15 mouse cellular contexts compared by ENCODE assay signal in the genomic region with DNA sequence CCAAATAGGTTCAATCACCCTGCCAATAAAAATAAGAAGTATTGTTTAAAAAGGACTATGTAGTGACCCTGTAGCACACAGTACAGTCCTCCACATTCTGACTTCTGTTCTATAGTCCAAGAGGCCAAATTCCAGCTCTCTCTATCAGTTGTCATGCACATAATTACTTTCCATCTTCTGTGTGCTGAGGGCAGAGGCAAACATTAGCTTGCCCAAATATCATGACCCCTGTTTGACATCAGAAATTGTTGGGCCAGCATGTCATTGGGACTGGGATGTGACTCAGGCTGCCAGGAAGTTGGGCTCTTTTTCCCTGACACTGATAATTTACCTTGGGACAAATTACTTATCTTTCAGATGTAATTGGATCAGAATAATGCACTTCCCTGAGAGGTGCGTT.
A peak's percentile ranks its signal among the peaks of the same experiment; 100 is the strongest.
DNase-seq lines count a peak whose midpoint lies in the region; ATAC-seq lines count a peak whose summit lies in the region.
"Had no signal": no experiment of that assay in that cellular context is flagged by ENCODE, and none has a peak within 500 bp of the region (broad histone marks: within the 10 kb centered on the region; RNA-seq: fewer than 3 reads in every experiment).

No protein-coding gene starts in this region.

- H3K27ac ChIP-seq in intestine, embryonic 14.5 days (ENCODE audit: low read depth) = no peak overlapping the region
- H3K27ac ChIP-seq in liver, embryonic 16.5 days (ENCODE audit: low read length) = peak overlapping the region; percentile 33; the same call in 1 of the 2 replicates
- no peak overlapping the region for H3K27ac ChIP-seq in forebrain, embryonic 10.5 days
- H3K27ac ChIP-seq: hindbrain, embryonic 14.5 days had no signal

- no peak for ATAC-seq in intestine, embryonic 14.5 days (replicated peaks; ENCODE audit: low FRiP score, low TSS enrichment, low read depth)
- ATAC-seq in liver, embryonic 16.5 days (ENCODE audit: low read depth) = peak; percentile 75
- ATAC-seq: forebrain, embryonic 16.5 days had no signal

- no peaks in the 10 kb centered on the region for H3K27me3 ChIP-seq in intestine, embryonic 14.5 days (replicated peaks; ENCODE audit: control insufficient read depth, insufficient read depth, low read length)
- H3K27me3 ChIP-seq in liver, embryonic 16.5 days (ENCODE audit: control insufficient read depth, insufficient read depth, low read depth, low read length) = no peaks in the 10 kb centered on the region
- H3K27me3 ChIP-seq in forebrain, embryonic 10.5 days (ENCODE audit: poor library complexity, severe bottlenecking) = no peaks in the 10 kb centered on the region

- 58% methylated on average over 1 of the region's 1 CpGs for WGBS in intestine, embryonic 14.5 days
- WGBS in liver, embryonic 16.5 days (ENCODE audit: insufficient replicate concordance) = 61% methylated on average over 1 of the region's 1 CpGs
- 88% methylated on average over 1 of the region's 1 CpGs for WGBS in forebrain, embryonic 10.5 days

- peaks cover 22% of the 10 kb centered on the region for H3K4me1 ChIP-seq in intestine, embryonic 14.5 days (replicated peaks; ENCODE audit: control insufficient read depth, insufficient read depth, low read length)
- no peaks in the 10 kb centered on the region; the same call in none of the 2 replicates for H3K4me1 ChIP-seq in liver, embryonic 16.5 days (ENCODE audit: control insufficient read depth, low read depth, low read length)
- no peaks in the 10 kb centered on the region; the same call in 1 of the 2 replicates for H3K4me1 ChIP-seq in forebrain, embryonic 10.5 days

- H3K9me3 ChIP-seq in intestine, embryonic 14.5 days (ENCODE audit: control insufficient read depth, low read length) = no peaks in the 10 kb centered on the region
- H3K9me3 ChIP-seq in liver, embryonic 16.5 days (replicated peaks; ENCODE audit: control insufficient read depth, low read length) = no peaks in the 10 kb centered on the region
- no peaks in the 10 kb centered on the region for H3K9me3 ChIP-seq in forebrain, embryonic 10.5 days

- no peaks in the 10 kb centered on the region for H3K36me3 ChIP-seq in intestine, embryonic 14.5 days (ENCODE audit: control insufficient read depth, insufficient read depth, low read length)
- H3K36me3 ChIP-seq in liver, embryonic 16.5 days (ENCODE audit: control insufficient read depth, insufficient read depth) = no peaks in the 10 kb centered on the region
- H3K36me3 ChIP-seq in forebrain, embryonic 10.5 days (replicated peaks) = no peaks in the 10 kb centered on the region

- 0 out of 2 replicates have a peak overlapping the region, but pooled peaks have one; percentile 7 for H3K4me2 ChIP-seq in intestine, embryonic 14.5 days (ENCODE audit: low read length)
- peak overlapping the region; percentile 46 for H3K4me2 ChIP-seq in liver, embryonic 16.5 days (ENCODE audit: low read depth, low read length)
- H3K4me2 ChIP-seq: hindbrain, embryonic 14.5 days had no signal

- H3K4me3 ChIP-seq in intestine, embryonic 14.5 days (ENCODE audit: low read depth, low read length) = no peak overlapping the region
- peak overlapping the region; percentile 28; the same call in 1 of the 2 replicates for H3K4me3 ChIP-seq in liver, embryonic 16.5 days (ENCODE audit: low read depth, low read length)
- H3K4me3 ChIP-seq in forebrain, embryonic 10.5 days = no peak overlapping the region

- H3K9ac ChIP-seq in intestine, embryonic 14.5 days (ENCODE audit: low read length) = no peak overlapping the region
- H3K9ac ChIP-seq in liver, embryonic 16.5 days (ENCODE audit: low read depth, low read length) = no peak overlapping the region
- H3K9ac ChIP-seq: hindbrain, embryonic 14.5 days had no signal

- DNase-seq in adrenal gland, postnatal 36 days = peak; percentile 35 to 42
- DNase-seq in adrenal gland, postnatal 25 days = no peak
- DNase-seq in kidney, adult 8-10 months = peak; percentile 37 to 50
- no peak for DNase-seq in kidney, postnatal 10 days
- DNase-seq in intestine, embryonic 14.5 days (ENCODE audit: low spot score) = no peak
- DNase-seq in forebrain, embryonic 10.5 days (ENCODE audit: extremely low spot score, low spot score) = no peak
- DNase-seq in thymus, adult 18-20 months = no peak
- DNase-seq: B cell, adult 2 months; cerebellum, postnatal 36 days; gastrocnemius, postnatal 10 days; right cerebral cortex, adult 18-20 months; thymus, postnatal 14 days had no signal

Comparison
In these comparisons a context has a peak if more than half of its experiments do, and no peak if none do; other contexts are left out.
1. DNase-seq: peak in adrenal gland, postnatal 36 days (2 of 2) and kidney, adult 8-10 months (2 of 2); none in adrenal gland, postnatal 25 days (single experiment), kidney, postnatal 10 days (single experiment), intestine, embryonic 14.5 days (single experiment), forebrain, embryonic 10.5 days (single experiment) and thymus, adult 18-20 months (0 of 2).